Mouse (Mus musculus): Measurements from ENCODE around the gene Pcgf1. TPM values are rescaled to one million over a fixed set of nuclear protein-coding genes. Genes with fewer than 3 reads are reported as not detected.

The Pcgf1 gene
- polyA plus RNA-seq, 1 experiment = 2.2 TPM

DNA sequence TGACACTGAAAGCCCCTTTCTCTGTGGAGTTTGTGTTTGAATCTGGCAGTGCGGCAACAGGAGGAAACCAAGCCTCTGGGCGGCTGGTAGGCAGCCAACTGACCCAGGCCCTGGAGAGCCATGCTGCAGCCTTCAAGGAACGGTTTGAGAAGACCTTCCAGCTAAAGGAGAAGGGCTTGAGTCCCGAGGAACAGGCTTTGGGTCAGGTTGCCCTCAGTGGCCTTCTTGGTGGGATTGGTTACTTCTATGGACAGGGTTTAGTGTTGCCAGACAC lies 39.4 kb downstream of the Pcgf1 start:
- TF ChIP-seq GATA1 (IDR thresholded peaks at IDR 0.05; ENCODE audit: low read length) (no peak), TAL1 (IDR thresholded peaks at IDR 0.05; ENCODE audit: low read length) (no peak)
- peaks cover 51% of the 10 kb centered on the region for H3K36me3 ChIP-seq (ENCODE audit: control insufficient read depth)
- H3K27me3 ChIP-seq (ENCODE audit: control insufficient read depth) = no peaks in the 10 kb centered on the region
- peaks cover 82% of the 10 kb centered on the region for H3K4me1 ChIP-seq (ENCODE audit: control insufficient read depth)
- no peaks in the 10 kb centered on the region for H3K9me3 ChIP-seq (ENCODE audit: control insufficient read depth, low read length)
- H3K4me3 ChIP-seq (replicated peaks) = no peak overlapping the region

DNA sequence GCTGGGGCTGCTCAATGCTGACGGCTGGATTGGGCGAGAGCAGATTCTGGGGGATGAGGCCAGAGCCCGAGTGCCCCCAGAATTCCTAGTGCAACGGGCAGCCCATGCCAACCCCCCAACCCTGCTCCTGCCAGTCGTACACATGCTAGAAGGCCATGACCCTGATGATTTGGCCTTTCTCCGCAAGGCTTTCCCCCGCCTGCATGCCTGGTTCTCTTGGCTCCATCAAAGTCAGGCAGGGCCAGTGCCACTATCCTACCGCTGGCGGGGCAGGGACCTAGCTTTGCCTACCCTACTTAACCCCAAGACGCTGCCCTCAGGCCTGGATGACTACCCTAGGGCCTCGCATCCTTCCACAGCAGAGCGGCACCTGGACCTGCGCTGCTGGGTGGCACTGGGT lies 39.9 kb downstream of the Pcgf1 start:
- Histone ChIP-seq H3K4me1 (ENCODE audit: control insufficient read depth) (peaks cover 85% of the 10 kb centered on the region), H3K36me3 (ENCODE audit: control insufficient read depth) (peaks cover 50% of the 10 kb centered on the region), H3K9me3 (ENCODE audit: control insufficient read depth, low read length) (no peaks in the 10 kb centered on the region), H3K4me3 (replicated peaks) (no peak overlapping the region), H3K27me3 (ENCODE audit: control insufficient read depth) (no peaks in the 10 kb centered on the region)
- no peak for TF ChIP-seq TAL1 (IDR thresholded peaks at IDR 0.05; ENCODE audit: low read length)
- TF ChIP-seq GATA1 (IDR thresholded peaks at IDR 0.05; ENCODE audit: low read length) = no peak

GRCm38 (mm10) chr6:83118369-83118768 lies 40.7 kb downstream of the Pcgf1 start:
- Histone ChIP-seq H3K4me1 (ENCODE audit: control insufficient read depth) (peaks cover 91% of the 10 kb centered on the region), H3K27me3 (ENCODE audit: control insufficient read depth) (no peaks in the 10 kb centered on the region), H3K36me3 (ENCODE audit: control insufficient read depth) (peaks cover 51% of the 10 kb centered on the region), H3K9me3 (ENCODE audit: control insufficient read depth, low read length) (no peaks in the 10 kb centered on the region), H3K4me3 (replicated peaks) (no peak overlapping the region)
- TF ChIP-seq TAL1 (IDR thresholded peaks at IDR 0.05; ENCODE audit: low read length) (no peak), GATA1 (IDR thresholded peaks at IDR 0.05; ENCODE audit: low read length) (no peak)

DNA sequence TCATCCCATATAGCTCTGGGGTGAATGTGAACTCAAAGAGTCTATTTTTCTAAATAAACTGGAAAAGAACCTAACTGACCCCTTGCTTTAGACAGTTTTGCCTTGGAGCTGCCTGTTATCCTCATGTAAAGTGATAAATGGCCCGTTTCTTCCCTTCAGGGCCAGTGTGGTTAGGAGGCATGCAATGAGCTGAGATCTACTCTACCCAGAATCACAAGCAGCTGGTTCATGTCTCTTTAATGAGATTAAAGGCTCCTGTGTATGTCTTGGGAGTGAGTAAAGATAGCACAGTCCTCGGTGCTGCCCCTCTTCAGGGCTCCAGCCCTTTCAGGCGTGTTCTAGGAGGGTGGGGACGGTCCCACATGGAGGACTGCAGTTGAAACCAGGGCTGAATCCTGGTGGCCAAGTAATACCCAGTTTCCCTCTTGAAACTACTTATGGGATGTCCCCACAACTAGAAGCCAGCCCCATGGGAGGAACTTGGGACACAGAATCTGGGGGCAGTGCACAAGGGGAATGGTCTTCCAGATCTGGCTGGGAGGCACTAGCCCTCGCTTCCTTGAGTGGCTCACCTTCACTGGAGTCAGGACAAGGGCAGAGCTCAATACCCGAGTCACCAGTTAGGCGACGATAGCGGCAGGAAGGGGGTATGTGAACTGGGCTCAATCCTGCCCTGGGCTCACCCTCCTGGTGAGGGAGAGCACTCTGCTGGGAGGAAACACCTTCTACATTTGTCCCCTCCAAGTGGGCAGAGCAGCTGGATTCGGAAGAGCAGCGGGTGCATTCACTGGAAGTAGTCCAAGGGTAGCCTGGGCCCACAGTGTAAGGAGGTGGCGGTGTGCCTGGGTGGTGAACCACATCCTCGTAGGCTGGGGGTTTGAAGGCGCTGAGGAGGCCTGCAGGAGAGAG lies 41.4 kb downstream of the Pcgf1 start:
- Histone ChIP-seq H3K4me1 (ENCODE audit: control insufficient read depth) (peaks cover 93% of the 10 kb centered on the region), H3K27me3 (ENCODE audit: control insufficient read depth) (no peaks in the 10 kb centered on the region), H3K4me3 (replicated peaks) (peak overlapping the region; percentile 86), H3K36me3 (ENCODE audit: control insufficient read depth) (peaks cover 55% of the 10 kb centered on the region), H3K9me3 (ENCODE audit: control insufficient read depth, low read length) (no peaks in the 10 kb centered on the region)
- TF ChIP-seq TAL1 (IDR thresholded peaks at IDR 0.05; ENCODE audit: low read length) = no peak
- no peak for TF ChIP-seq GATA1 (IDR thresholded peaks at IDR 0.05; ENCODE audit: low read length)

- Histone ChIP-seq H3K27me3 (ENCODE audit: control insufficient read depth) (no peaks in the 10 kb centered on the region), H3K4me1 (ENCODE audit: control insufficient read depth) (peaks cover 93% of the 10 kb centered on the region), H3K9me3 (ENCODE audit: control insufficient read depth, low read length) (no peaks in the 10 kb centered on the region), H3K4me3 (replicated peaks) (peak overlapping the region; percentile 86), H3K36me3 (ENCODE audit: control insufficient read depth) (peaks cover 55% of the 10 kb centered on the region)
- TF ChIP-seq GATA1 (IDR thresholded peaks at IDR 0.05; ENCODE audit: low read length) (no peak), TAL1 (IDR thresholded peaks at IDR 0.05; ENCODE audit: low read length) (no peak)
Observed at GRCm38 (mm10) chr6:83119734-83120051, 42.0 kb downstream of the Pcgf1 start.

GRCm38 (mm10) chr6:83120930-83121862 lies 43.5 kb downstream of the Pcgf1 start, which contains the start of gene Wbp1:
Gene Wbp1, minus strand, starts transcription at chr6:83121559.
- Histone ChIP-seq H3K27me3 (ENCODE audit: control insufficient read depth) (no peaks in the 10 kb centered on the region), H3K4me1 (ENCODE audit: control insufficient read depth) (peaks cover 90% of the 10 kb centered on the region), H3K36me3 (ENCODE audit: control insufficient read depth) (peaks cover 55% of the 10 kb centered on the region), H3K4me3 (replicated peaks) (peak within 1 kb of the TSS; percentile 86), H3K9me3 (ENCODE audit: control insufficient read depth, low read length) (no peaks in the 10 kb centered on the region)
- TF ChIP-seq TAL1 (IDR thresholded peaks at IDR 0.05; ENCODE audit: low read length) (no peak), GATA1 (IDR thresholded peaks at IDR 0.05; ENCODE audit: low read length) (no peak)

GRCm38 (mm10) chr6:83121863-83122710 lies 44.4 kb downstream of the Pcgf1 start:
- H3K4me1 ChIP-seq (ENCODE audit: control insufficient read depth) = peaks cover 83% of the 10 kb centered on the region
- H3K27me3 ChIP-seq (ENCODE audit: control insufficient read depth) = no peaks in the 10 kb centered on the region
- TF ChIP-seq TAL1 (IDR thresholded peaks at IDR 0.05; ENCODE audit: low read length) (no peak), GATA1 (IDR thresholded peaks at IDR 0.05; ENCODE audit: low read length) (no peak)
- H3K9me3 ChIP-seq (ENCODE audit: control insufficient read depth, low read length) = no peaks in the 10 kb centered on the region
- H3K4me3 ChIP-seq (replicated peaks) = peak overlapping the region; percentile 86
- H3K36me3 ChIP-seq (ENCODE audit: control insufficient read depth) = peaks cover 47% of the 10 kb centered on the region

DNA sequence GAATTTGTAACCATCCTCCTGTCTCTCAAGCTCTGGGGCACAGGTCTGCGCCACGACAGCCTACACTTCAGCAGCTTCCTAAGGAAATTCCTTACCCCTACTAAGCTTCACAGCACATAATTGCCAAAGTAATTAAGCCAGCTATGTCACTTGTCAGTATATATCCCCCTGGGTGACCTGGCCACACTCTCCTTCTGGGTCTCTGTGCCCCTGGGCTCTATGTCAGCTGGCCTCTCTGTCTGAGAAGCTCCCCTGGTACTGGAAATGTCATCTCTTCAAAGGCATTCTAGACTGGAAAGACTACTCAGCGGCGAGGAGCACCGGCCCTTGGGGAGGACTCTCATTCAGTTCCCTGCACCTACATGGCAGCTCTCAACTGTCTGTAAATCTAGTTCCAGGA lies 45.3 kb downstream of the Pcgf1 start:
- TF ChIP-seq TAL1 (IDR thresholded peaks at IDR 0.05; ENCODE audit: low read length) (no peak), GATA1 (IDR thresholded peaks at IDR 0.05; ENCODE audit: low read length) (no peak)
- peaks cover 74% of the 10 kb centered on the region for H3K4me1 ChIP-seq (ENCODE audit: control insufficient read depth)
- H3K4me3 ChIP-seq (replicated peaks) = peak overlapping the region; percentile 86

More for the DNA sequence above, 45.3 kb downstream of the Pcgf1 start:
- Histone ChIP-seq H3K9me3 (ENCODE audit: control insufficient read depth, low read length) (no peaks in the 10 kb centered on the region), H3K36me3 (ENCODE audit: control insufficient read depth) (peaks cover 39% of the 10 kb centered on the region), H3K27me3 (ENCODE audit: control insufficient read depth) (no peaks in the 10 kb centered on the region)
